Mouse (Mus musculus) spleen, postnatal 36 days (tissue): ENCODE measurements around the gene Gm10053.
A peak's percentile ranks its signal among the peaks of the same experiment; 100 is the strongest.
"Not testable (repeated sequence)": the region's sequence is repeated elsewhere in the genome, so short reads cannot be mapped to it uniquely, and the experiment has no call there.

Experiments
- DNase-seq, 2 experiments: peaks; one replicate each; pipeline ENCODE4 v3.0.0; 2022; ENCODE audit warnings: low spot score in 2 of 2, mixed read lengths in 1 of 2

The Gm10053 gene

DNA sequence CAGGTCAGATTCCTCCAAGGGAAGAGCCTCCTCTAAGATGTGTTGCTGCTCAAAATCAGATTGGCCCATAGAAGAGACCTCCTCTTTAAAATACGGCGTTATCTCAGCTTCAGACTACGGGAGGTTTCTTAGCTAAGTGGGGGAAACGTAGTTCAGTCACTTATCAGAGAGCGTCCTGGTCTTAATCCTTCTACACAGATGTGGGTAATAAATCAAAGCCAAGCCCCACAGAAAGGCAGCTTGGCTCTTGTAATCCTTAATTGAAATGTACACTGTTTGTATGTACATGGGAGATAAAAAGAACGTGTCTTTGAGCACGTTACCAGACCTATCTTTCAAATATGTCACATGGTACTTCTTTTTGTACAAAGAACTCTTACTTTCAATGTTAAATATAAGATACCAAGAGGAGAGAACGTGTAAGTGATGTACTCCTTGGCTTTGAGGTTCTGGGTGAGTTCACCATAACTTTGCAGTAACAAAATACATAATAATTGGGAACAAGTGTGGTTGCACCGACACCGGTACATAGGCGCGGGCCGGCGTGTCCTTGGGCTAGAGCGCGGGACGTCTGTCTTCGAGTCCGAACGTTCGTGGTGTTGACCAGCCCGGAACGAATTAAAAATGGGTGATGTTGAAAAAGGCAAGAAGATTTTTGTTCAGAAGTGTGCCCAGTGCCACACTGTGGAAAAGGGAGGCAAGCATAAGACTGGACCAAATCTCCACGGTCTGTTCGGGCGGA lies at the start of gene Gm10053:
TSS of gene Gm10053 (plus strand) at position 558 of the 742 bp plus-strand sequence.
- not testable (repeated sequence) for DNase-seq

DNA sequence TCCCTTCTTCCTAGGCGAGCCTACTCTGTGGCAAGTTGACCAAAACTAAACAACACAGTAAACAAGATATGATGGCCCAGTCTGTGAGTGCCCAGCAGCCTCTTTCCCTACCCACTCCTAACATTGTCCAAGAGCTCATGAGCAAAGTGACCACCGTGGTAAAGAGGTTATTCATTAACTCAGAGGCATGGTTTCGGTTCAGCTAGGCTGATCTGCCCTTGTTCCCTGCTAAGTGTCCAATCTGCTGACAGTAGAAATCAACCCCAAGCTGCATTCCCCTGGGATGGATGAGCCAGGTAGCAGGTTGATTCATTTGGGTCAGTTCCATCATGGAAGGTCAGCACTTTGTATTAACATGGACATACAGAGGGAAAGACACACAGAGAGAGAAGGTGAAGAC lies 33.4 kb upstream of the Gm10053 start:
- DNase-seq = no peak

DNA sequence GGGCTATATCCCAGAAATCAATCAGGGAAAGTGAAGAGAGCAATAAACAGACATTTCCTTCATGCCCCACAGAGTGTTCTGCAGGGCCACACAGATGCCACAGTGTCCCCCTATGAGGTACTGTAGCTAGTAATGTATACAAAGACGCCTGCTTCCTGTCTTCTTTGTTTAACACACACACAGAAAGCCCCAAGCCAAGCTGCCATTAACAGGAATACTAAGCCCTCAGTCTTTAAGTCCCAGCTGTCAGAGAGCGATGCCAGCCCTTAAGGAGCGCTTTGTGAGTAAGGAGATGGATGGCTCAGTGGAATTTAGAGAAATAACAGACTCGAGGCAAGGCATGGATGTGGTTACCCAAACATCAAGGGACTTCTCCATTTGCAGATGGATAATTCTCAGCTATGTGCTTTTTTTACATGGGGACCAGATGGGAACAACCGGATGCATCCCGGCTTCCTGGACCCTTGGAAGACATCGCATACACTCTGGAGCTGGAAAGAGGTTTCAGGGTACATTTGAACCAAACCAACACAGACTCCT lies 30.4 kb upstream of the Gm10053 start:
- DNase-seq = no peak

DNA sequence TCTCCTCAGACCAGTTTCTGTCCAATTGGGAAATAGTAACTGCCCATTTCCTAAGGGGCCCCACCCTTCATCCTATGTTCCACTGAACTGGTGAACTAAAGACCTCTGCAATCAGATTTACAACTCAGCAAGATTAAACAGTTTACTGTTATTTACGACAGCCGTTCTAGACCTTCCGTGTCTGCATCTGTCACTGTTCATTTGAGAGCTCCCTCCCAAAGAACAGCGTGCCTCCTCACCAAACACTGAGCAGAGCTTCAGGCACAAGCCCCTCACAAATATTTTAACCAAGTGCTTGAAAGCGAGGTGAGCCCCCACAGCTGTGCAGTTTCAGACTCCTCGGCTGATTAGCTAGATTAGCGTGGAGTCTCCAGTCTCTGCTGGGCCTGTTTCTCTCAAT lies 27.1 kb upstream of the Gm10053 start:
- no peak for DNase-seq

DNA sequence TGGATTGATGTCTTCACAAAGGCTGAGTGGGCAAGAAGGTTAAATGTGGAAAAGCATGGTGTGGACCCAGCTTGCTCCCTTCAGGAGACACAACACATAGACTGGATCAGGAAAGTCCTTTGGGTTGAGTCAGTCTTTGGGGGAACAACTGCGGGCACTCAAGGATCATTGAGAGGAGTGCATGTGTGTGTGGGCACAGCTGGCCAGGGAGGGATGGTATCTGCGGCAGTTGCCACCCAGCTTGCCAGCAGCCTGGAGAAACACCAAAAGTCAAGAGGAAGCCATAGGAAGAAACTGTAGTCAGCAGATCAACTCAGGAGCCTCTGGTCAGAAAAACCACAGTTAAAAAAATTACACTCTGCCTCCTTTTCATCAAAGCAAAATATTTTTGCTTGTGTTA lies 26.6 kb upstream of the Gm10053 start:
- no peak for DNase-seq

DNA sequence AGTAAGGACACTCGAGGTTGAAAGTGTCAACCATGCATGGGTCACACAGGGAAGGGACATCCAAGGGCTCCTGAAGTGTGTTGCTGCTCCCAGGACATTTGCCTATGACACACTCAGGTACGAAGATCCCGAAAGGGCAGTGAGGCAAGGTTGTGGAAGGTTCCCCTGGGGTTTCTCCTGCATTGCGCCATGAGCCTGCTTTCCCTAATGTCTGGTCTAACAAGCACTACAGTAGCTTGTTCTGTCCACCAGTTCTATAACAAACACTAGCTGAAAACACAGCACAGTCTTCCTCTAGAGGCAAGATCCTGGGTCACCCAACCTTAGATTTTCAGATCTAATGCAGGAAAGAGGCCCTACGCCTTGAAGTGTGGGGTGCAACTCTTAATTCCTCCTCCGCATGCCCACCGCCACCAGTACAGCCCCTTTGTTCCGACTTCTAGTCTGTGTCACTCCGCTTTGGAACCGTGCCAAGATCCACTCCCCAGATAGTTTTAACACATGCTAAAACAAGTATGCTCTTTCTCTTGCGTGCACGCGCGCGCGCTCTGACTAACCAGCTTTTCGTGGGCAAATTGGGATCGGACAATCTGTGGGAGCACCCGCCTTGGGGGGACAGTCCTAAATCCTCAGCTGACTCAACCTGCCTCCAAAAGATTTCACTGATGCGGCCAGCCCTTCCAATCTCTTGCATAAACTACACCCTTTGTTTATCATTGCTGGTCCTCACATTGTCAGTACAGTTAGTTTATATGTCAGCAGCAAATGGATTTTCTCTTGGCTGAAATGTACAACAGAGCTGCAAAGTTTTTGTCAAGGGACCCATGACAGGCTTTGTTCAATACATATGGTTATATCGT lies 23.8 kb upstream of the Gm10053 start:
- no peak for DNase-seq

DNA sequence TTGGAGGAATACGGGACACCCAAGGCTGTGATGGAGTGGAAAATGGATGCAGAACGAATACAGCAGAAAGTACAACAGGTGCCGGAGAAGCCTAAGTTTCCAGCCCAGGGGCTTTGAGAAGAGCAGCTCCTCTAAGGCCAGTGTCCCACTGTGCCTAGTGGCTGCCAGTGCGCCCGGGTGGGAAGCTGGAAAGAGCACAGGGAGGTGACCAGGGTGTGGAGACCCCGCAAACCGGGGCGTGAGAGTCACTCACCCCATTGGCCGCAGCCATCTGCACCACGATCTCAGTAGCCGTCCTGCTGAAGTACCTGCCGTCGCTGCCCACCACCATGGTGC lies 14.2 kb upstream of the Gm10053 start:
- DNase-seq = no peak

DNA sequence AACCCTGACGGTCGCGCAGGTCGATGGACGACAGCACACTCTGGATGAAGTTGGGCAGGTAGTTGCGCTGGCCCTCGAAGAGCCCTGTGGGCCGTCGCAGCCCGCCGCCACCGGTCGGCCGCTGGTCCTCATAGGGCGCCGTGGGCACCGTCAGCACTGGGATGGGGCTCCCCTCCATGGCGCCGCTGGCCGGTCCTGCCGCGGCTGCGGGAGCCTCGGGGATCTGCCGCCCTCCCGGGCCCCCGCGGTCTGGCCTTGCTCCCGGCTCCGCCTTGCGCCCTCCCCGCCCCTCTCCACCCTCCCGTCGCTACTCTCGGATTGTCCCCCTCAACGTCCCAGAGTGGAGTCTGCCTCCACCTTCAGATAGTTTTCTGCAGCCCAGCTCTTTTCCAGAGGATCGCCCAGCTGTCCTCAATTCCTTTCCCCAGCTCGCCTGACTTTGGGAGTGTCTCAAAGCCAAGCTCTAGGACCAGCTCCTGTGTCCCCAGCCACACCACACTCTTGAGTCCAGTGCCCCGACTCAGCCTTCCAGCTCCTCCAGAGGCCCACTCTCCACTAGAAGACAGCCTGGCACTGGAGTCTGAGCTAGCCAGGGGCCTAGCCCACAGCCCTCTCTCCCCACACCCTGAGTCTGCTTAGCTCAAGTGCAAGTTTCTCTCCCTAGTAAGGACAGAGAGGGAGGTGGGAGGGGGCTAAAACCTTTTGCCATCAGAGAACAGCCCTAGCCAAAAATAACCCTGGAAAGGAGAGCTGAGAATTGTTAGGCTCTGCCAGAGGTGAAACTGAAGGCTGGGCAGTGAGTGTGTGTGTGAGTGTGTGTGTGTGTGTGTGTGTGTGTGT lies 13.7 kb upstream of the Gm10053 start, which contains the start of gene Pgm5:
TSS of gene Pgm5 (minus strand) at position 244 of the 840 bp plus-strand sequence.
- DNase-seq = no peak

DNA sequence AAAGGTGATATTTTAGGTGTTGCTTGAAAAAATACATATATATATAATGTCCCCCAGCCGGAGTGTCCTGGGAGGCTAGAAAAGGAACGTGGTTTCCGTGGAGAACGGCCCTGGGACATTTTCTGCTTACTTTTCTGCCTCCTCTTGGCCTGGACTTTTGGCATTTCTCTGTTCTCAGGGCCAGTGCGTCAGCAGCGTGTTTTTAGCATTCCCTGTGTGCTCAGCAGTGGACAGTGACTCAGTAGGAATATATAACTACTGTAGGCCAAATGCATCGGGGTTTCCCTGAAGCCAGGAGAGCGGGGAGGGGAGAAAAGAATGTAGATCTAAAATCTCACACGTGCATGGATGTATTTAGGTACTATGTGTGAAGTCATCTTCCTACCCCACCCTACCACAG lies 10.1 kb upstream of the Gm10053 start:
- no peak for DNase-seq

DNA sequence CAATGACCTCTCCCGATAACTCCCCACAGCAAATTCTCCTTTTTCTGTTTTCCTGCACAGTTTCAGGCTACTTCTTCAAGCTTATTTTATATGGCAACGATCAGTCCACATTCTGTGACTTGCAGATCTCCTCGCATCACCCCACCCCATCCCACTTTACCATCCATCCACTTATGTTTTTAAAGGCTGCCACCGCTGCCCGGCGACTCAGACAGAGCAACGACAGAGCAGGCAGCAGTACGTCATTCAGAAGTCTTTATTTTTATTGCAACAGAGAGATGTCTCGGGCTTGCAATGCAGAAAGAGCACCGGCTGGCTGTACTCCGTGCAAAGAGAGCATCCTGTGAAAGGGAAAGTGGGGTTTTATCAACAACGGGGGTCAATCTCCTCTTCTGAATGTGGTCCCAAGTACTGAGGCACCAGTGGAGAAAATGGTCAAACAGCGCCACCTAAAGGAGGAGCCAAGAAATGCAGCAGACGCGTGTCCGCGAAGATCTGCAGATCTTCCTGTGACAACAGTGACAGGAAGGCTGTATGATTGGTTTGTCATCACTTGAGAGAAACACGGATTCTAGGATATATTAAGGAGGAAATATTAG lies 4.3 kb upstream of the Gm10053 start:
- peak; percentile 19 to 39 for DNase-seq

DNA sequence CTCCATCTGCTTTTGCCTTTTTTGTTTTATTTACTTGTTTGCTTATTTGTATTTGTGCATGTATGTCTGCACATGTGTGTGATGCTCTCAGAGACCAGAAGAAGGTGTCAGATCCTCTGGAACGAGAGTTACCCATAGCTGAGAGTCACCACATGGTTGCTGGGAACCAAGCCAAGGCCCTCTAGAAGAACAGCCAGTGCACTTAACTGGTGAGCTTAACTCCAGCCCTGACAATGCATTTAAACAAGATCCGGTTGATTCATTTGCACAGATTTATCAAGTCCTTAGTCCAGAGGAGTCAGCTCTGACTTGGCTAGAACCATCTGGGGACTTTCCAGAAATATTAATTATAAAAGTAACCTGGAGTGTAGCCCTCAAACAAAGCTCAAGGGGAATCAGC lies 1.6 kb upstream of the Gm10053 start:
- DNase-seq = no peak

DNA sequence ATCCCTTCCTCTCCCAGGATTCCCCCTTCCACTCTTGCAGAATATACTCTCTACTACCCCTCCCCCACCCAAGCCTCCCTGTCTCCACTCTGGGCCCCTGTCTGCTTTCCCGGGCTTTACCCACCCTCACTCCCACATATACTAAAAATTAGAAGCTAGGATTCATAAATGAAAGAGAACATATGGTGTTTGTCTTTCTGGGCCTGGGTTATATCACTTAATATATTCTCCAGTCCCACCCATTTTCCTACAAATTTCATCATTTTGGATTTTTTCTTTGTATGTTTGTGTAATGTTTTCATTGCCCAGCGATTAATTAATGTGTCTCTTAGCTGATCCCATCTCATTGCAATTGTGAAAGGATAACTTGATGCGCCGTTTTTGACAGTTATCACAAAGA lies 5.8 kb downstream of the Gm10053 start:
- DNase-seq = no peak

DNA sequence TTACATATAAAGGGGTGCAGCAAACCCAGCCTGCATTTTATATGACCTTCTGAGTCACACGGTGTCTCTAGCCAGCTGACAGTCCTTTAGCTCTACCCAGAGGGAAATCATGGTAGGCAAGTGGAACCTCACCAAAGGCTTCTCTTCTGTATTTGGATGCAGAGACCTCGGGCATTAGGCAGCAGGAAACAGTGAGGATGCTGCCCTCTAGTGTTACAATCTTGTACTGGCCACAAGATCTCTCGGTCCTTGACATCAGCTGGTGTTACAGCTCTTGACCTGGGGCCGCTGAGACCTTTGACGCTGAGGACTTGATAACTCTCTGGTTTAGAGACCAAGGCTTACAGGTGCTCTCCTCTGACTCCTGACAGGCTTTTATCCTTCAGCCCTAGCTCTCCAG lies 10.0 kb downstream of the Gm10053 start:
- DNase-seq = peak; percentile 25 to 29

DNA sequence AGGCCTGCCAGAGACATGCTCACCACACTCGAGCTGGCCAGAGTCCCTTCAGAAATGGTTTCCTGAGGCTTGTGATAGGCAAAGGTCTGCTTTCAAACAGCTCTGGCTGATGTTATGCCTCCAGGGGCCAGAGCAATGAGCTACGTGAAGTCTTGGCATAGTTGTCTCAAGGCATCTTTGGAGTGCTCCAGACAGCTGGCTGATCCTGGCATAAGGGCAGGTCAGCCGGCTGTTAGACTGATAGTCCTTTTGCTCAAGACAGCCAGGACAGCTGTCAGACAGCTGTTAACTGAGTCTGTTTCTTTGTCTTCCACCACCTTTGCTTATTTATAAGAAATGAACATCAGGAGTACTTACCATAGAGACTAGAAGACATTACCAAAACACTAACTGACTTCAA lies 11.4 kb downstream of the Gm10053 start:
- no peak for DNase-seq

DNA sequence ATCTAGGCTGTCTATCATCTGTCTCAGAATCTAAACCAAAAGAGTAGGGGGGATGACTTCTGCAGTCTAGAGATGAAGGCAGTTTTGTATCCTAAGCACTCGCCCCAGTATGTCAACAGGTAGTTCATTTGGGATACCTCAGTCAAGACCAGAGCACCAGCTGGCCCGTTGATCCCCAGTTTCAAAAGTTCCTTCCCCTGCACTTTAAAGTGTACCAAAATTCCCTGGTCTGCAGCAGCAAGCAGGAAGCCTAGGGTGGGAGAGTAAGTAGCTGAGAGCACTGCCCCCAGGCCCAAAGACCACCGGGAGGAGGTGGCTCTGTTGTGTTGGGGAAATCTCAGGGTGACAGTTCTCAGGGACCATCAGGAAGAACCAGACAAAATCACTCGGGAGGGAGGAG lies 21.1 kb downstream of the Gm10053 start:
- DNase-seq = no peak

DNA sequence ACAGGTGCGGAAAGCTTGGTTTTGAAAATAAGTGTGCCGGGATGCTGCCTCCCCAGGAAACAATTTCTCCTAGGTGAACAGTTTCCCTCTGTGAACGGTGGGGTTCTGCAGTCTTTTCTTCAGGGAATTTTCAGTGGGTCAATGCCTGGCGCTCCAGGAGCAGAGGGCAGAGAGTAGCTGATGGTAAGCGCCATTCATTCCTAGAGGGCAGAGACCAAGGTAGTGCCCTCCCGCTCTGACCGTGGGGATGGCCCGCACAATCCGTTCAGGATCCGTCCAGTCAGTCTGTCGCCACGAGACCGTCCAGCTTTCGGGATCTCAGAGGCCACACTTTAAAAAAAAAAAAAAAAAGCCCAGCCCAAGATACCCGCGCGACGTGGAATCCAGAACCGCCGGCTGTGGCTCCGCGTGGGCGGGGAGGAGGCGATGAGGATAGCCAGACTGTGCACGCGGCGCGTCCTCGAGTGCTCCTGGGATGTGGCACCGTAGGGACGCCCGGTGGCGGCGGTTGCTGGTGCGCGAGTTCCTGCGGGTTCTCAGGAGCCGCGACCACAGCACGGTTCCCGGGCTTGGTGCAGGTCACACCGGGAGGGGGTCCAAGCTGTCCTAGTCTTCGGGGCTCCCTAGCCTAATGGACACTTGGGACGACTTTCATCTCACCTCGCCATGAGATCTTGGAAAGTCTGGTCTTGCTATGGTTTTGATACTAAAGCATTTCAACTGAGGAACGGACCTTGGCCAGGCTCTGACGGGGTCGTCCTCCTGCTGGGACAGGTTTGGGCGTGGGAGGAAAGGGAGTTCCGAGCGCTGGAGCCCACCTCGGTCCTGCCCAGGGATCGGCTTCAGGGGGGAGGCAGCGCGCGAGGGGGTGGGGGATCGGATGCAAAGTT lies 21.8 kb downstream of the Gm10053 start:
- DNase-seq = no peak

DNA sequence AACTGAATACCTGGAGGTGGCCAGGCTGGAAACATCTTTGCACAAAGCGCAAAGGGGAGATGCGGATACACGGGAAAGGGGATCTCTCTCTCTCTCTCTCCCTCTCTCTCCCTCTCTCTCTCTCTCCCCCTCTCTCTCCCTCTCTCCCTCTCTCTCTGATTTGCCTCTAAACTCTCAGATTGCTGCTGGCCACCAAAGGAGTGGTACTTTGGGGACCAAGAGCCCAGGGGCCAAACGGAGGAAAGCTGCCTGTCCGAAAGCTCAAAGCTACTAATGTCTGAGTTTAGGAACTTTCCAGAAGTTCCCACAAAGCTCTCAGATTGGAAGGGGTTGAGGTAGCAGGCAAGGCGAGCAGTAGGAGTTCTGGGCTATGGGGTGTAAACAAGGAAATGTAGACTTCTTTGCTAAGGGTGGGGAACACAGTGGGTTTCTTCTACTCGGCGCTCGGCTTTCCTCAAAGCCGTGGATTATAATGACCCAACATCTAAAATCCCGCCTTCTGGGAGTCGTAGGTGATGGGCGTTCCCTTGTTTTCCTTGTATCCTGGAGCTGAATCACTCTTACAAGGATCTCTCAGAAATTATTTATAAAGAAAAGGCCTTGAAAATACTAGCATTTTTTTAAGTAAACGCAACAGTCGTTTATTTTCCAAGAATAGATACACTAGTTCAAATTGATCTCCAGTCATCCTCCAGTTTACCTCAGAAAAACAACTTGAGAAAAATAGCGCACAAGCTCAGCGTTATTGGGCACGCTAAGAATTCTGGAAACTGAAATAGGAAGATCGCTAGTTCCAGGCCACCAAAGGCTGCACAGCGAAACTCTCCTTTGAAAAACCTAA lies 22.6 kb downstream of the Gm10053 start:
- no peak for DNase-seq

DNA sequence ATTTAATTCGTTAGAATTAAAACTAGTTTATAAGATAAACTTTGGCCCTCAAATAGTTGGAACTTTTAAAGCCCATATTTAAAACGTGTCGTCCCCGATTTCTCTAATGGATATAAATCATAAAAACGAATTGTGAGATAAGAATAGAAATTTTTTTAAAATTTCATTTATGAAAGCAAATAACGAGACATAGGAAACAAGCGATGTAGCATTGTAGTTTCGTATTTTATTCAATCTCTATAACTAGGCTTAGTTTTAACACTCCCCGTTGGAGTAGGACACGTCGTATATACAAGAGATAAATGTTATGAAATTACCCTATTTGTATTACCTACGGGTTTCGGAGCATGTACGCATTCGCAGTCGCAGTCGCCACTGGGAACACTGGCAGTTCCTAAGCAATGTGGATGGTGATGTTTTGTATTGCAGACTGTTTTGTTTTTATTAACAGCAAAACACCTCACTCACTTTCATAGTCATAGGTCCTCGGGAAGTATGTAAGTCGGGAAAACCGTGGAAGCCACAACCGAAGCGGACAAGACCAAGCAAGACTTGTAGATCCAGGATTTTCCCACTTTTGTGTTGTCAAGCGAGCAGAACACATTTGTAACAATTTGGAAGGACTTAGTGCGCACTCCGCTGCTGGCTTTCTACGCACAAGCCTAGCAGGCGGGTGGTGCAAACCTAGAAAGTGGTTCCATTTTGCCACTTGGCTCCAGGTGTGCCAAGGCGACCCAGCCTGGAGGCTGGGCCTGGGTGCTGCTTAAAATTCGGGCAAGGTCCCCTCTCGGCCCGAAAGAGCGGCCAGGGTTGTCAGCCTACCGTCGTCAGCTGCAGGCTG lies 23.5 kb downstream of the Gm10053 start:
- no peak for DNase-seq
